Mouse (Mus musculus): Measurements from ENCODE around the gene Cd200r2. TPM values are rescaled to one million over a fixed set of nuclear protein-coding genes. Genes with fewer than 3 reads are reported as not detected.
"Not testable (repeated sequence)": the region's sequence is repeated elsewhere in the genome, so short reads cannot be mapped to it uniquely, and the experiment has no call there.

Gene Cd200r2
- polyA plus RNA-seq (2015; fragmentation: Nextera tagmentation; extraction: Ambion mirVana): 0.06 and 0.20 TPM in 2 replicates

GRCm38 (mm10) chr16:44866797-44867196, at the start of gene Cd200r2:
Gene Cd200r2, plus strand, starts transcription at chr16:44867097.
- Histone ChIP-seq H3K4me2 (no peak within 1 kb of the TSS), H3K9me3 (replicated peaks) (no peaks in the 10 kb centered on the region), H3K9ac (no peak within 1 kb of the TSS), H3K36me3 (no peaks in the 10 kb centered on the region), H3K4me3 (no peak within 1 kb of the TSS), H3K27ac (no peak within 1 kb of the TSS), H3K4me1 (replicated peaks) (no peaks in the 10 kb centered on the region), H3K27me3 (no peaks in the 10 kb centered on the region)
- no peak for ATAC-seq (replicated peaks; ENCODE audit: insufficient number of reproducible peaks, insufficient read depth, low FRiP score, low read depth)
- WGBS: 86% methylated on average over 2 of the region's 2 CpGs

- WGBS: 36% methylated on average over 1 of the region's 1 CpGs
Measured at GRCm38 (mm10) chr16:44818010-44818409, 48.9 kb upstream of the Cd200r2 start.

GRCm38 (mm10) chr16:44820545-44820944, 46.4 kb upstream of the Cd200r2 start:
- H3K4me1 ChIP-seq (replicated peaks): no peaks in the 10 kb centered on the region
- H3K27ac ChIP-seq: no peak overlapping the region
- ATAC-seq (replicated peaks; ENCODE audit: insufficient number of reproducible peaks, insufficient read depth, low FRiP score, low read depth): no peak
- H3K36me3 ChIP-seq: no peaks in the 10 kb centered on the region
- H3K4me3 ChIP-seq: no peak overlapping the region
- H3K4me2 ChIP-seq: no peak overlapping the region
- no peaks in the 10 kb centered on the region for H3K27me3 ChIP-seq
- H3K9ac ChIP-seq: no peak overlapping the region
- 72% methylated on average over 4 of the region's 4 CpGs for WGBS
- no peaks in the 10 kb centered on the region for H3K9me3 ChIP-seq (replicated peaks)

More at GRCm38 (mm10) chr16:44818010-44818409, 48.9 kb upstream of the Cd200r2 start:
- Histone ChIP-seq H3K36me3 (no peaks in the 10 kb centered on the region), H3K4me3 (no peak overlapping the region), H3K27ac (no peak overlapping the region), H3K4me1 (replicated peaks) (no peaks in the 10 kb centered on the region), H3K27me3 (no peaks in the 10 kb centered on the region), H3K4me2 (no peak overlapping the region), H3K9ac (no peak overlapping the region), H3K9me3 (replicated peaks) (no peaks in the 10 kb centered on the region)
- no peak for ATAC-seq (replicated peaks; ENCODE audit: insufficient number of reproducible peaks, insufficient read depth, low FRiP score, low read depth)

- Histone ChIP-seq H3K4me1 (replicated peaks) (no peaks in the 10 kb centered on the region), H3K9ac (no peak overlapping the region), H3K36me3 (no peaks in the 10 kb centered on the region), H3K4me3 (no peak overlapping the region), H3K27me3 (no peaks in the 10 kb centered on the region), H3K4me2 (no peak overlapping the region), H3K27ac (no peak overlapping the region), H3K9me3 (replicated peaks) (no peaks in the 10 kb centered on the region)
- ATAC-seq (replicated peaks; ENCODE audit: insufficient number of reproducible peaks, insufficient read depth, low FRiP score, low read depth): no peak
- WGBS: 38% methylated on average over 3 of the region's 3 CpGs
Measured at GRCm38 (mm10) chr16:44832286-44832685, 34.6 kb upstream of the Cd200r2 start.

- H3K4me1 ChIP-seq (replicated peaks); H3K27me3 ChIP-seq; H3K9me3 ChIP-seq (replicated peaks); H3K4me2 ChIP-seq; H3K9ac ChIP-seq; H3K4me3 ChIP-seq; H3K27ac ChIP-seq; H3K36me3 ChIP-seq; ATAC-seq (replicated peaks; ENCODE audit: insufficient number of reproducible peaks, insufficient read depth, low FRiP score, low read depth): not testable (repeated sequence)
- 38% methylated on average over 2 of the region's 2 CpGs for WGBS
Measured at GRCm38 (mm10) chr16:44833189-44833588, 33.7 kb upstream of the Cd200r2 start.

GRCm38 (mm10) chr16:44875178-44875577, 8.3 kb downstream of the Cd200r2 start:
- H3K27ac ChIP-seq: no peak overlapping the region
- WGBS: 26% methylated on average over 1 of the region's 1 CpGs
- no peaks in the 10 kb centered on the region for H3K27me3 ChIP-seq
- ATAC-seq (replicated peaks; ENCODE audit: insufficient number of reproducible peaks, insufficient read depth, low FRiP score, low read depth): peak; percentile 74; the same call in 1 of the 2 replicates
- no peak overlapping the region for H3K4me3 ChIP-seq
- H3K4me2 ChIP-seq: no peak overlapping the region
- H3K9me3 ChIP-seq (replicated peaks): no peaks in the 10 kb centered on the region
- no peaks in the 10 kb centered on the region for H3K36me3 ChIP-seq
- no peaks in the 10 kb centered on the region for H3K4me1 ChIP-seq (replicated peaks)
- H3K9ac ChIP-seq: no peak overlapping the region

- H3K27ac ChIP-seq: no peak overlapping the region
- no peaks in the 10 kb centered on the region for H3K9me3 ChIP-seq (replicated peaks)
- no peak overlapping the region for H3K4me2 ChIP-seq
- no peak overlapping the region for H3K9ac ChIP-seq
- H3K4me1 ChIP-seq (replicated peaks): no peaks in the 10 kb centered on the region
- H3K27me3 ChIP-seq: no peaks in the 10 kb centered on the region
- no peak overlapping the region for H3K4me3 ChIP-seq
- ATAC-seq (replicated peaks; ENCODE audit: insufficient number of reproducible peaks, insufficient read depth, low FRiP score, low read depth): no peak
- 68% methylated on average over 5 of the region's 5 CpGs for WGBS
- no peaks in the 10 kb centered on the region for H3K36me3 ChIP-seq
Measured at GRCm38 (mm10) chr16:44876625-44877024, 9.7 kb downstream of the Cd200r2 start.

GRCm38 (mm10) chr16:44877595-44877994, 10.7 kb downstream of the Cd200r2 start:
- H3K27ac ChIP-seq: no peak overlapping the region
- no peaks in the 10 kb centered on the region for H3K9me3 ChIP-seq (replicated peaks)
- 65% methylated on average over 6 of the region's 6 CpGs for WGBS
- H3K4me3 ChIP-seq: no peak overlapping the region
- H3K4me1 ChIP-seq (replicated peaks): no peaks in the 10 kb centered on the region
- no peaks in the 10 kb centered on the region for H3K36me3 ChIP-seq
- H3K9ac ChIP-seq: no peak overlapping the region
- ATAC-seq (replicated peaks; ENCODE audit: insufficient number of reproducible peaks, insufficient read depth, low FRiP score, low read depth): no peak
- no peak overlapping the region for H3K4me2 ChIP-seq
- H3K27me3 ChIP-seq: no peaks in the 10 kb centered on the region

GRCm38 (mm10) chr16:44890814-44891213, 23.9 kb downstream of the Cd200r2 start:
- Histone ChIP-seq H3K27me3 (no peaks in the 10 kb centered on the region), H3K4me2 (no peak overlapping the region), H3K36me3 (no peaks in the 10 kb centered on the region), H3K9me3 (replicated peaks) (no peaks in the 10 kb centered on the region), H3K4me1 (replicated peaks) (no peaks in the 10 kb centered on the region), H3K4me3 (no peak overlapping the region), H3K27ac (no peak overlapping the region), H3K9ac (no peak overlapping the region)
- WGBS: 48% methylated on average over 1 of the region's 1 CpGs
- no peak for ATAC-seq (replicated peaks; ENCODE audit: insufficient number of reproducible peaks, insufficient read depth, low FRiP score, low read depth)

- 76% methylated on average over 1 of the region's 1 CpGs for WGBS
- Histone ChIP-seq H3K9me3 (replicated peaks) (no peaks in the 10 kb centered on the region), H3K27ac (no peak overlapping the region), H3K4me3 (no peak overlapping the region), H3K36me3 (no peaks in the 10 kb centered on the region), H3K4me1 (replicated peaks) (no peaks in the 10 kb centered on the region), H3K9ac (no peak overlapping the region), H3K27me3 (no peaks in the 10 kb centered on the region), H3K4me2 (no peak overlapping the region)
- ATAC-seq (replicated peaks; ENCODE audit: insufficient number of reproducible peaks, insufficient read depth, low FRiP score, low read depth): no peak
Measured at GRCm38 (mm10) chr16:44932016-44932415, 65.1 kb downstream of the Cd200r2 start.

GRCm38 (mm10) chr16:44943468-44943867, 76.6 kb downstream of the Cd200r2 start, which contains the start of gene Cd200r3:
Gene Cd200r3, plus strand, starts transcription at chr16:44943678.
- Histone ChIP-seq H3K36me3 (no peaks in the 10 kb centered on the region), H3K4me1 (replicated peaks) (no peaks in the 10 kb centered on the region), H3K4me3 (no peak within 1 kb of the TSS), H3K9me3 (replicated peaks) (no peaks in the 10 kb centered on the region), H3K27me3 (no peaks in the 10 kb centered on the region), H3K9ac (no peak within 1 kb of the TSS), H3K27ac (no peak within 1 kb of the TSS), H3K4me2 (no peak within 1 kb of the TSS)
- 62% methylated on average over 3 of the region's 3 CpGs for WGBS
- ATAC-seq (replicated peaks; ENCODE audit: insufficient number of reproducible peaks, insufficient read depth, low FRiP score, low read depth): no peak

- Histone ChIP-seq H3K27ac (no peak overlapping the region), H3K9ac (no peak overlapping the region), H3K27me3 (no peaks in the 10 kb centered on the region), H3K36me3 (no peaks in the 10 kb centered on the region), H3K4me2 (no peak overlapping the region), H3K4me3 (no peak overlapping the region), H3K4me1 (replicated peaks) (no peaks in the 10 kb centered on the region), H3K9me3 (replicated peaks) (no peaks in the 10 kb centered on the region)
- no peak for ATAC-seq (replicated peaks; ENCODE audit: insufficient number of reproducible peaks, insufficient read depth, low FRiP score, low read depth)
- 66% methylated on average over 4 of the region's 4 CpGs for WGBS
Measured at GRCm38 (mm10) chr16:44951360-44952114, 84.6 kb downstream of the Cd200r2 start.

All from heart, embryonic 15.5 days (tissue).